Mouse (Mus musculus) ES-E14 (cell line): Measurements from ENCODE around the gene Zfp872. TPM values are rescaled to one million over a fixed set of nuclear protein-coding genes. Genes with fewer than 3 reads are reported as not detected.

Source experiments
- DNase-seq: peaks from one replicate; pipeline ENCODE4 v3.0.0-alpha.2; 2013; ENCODE audit warnings: low read depth, low spot score
- H3K27ac ChIP-seq: 2 replicates; pipeline ENCODE4 v1.5.1; 2012; ENCODE audit warnings: low read depth, mild to moderate bottlenecking, low read length, moderate library complexity, mixed read lengths; ENCODE audit not compliant: poor library complexity, insufficient read depth, severe bottlenecking
- H3K36me3 ChIP-seq: 2 replicates; pipeline ENCODE4 v1.6.1; 2012; ENCODE audit warnings: mild to moderate bottlenecking, low read length, moderate library complexity, mixed read lengths; ENCODE audit not compliant: control insufficient read depth, poor library complexity, insufficient read depth, severe bottlenecking
- H3K4me1 ChIP-seq, 2 experiments: fragments of 150-350 bp in 1 of 2; sonication (generic) in 1 of 2; 2 replicates each; pipeline ENCODE4 v1.6.1; 2012; ENCODE audit warnings: low read length in 2 of 2, mild to moderate bottlenecking in 1 of 2, mixed read lengths in 1 of 2; ENCODE audit not compliant: control insufficient read depth in 2 of 2, insufficient read depth in 2 of 2, poor library complexity in 1 of 2
- H3K4me3 ChIP-seq, 2 experiments: fragments of 150-350 bp in 1 of 2; sonication (generic) in 1 of 2; 2 replicates each; pipeline ENCODE4 v1.5.1; 2012; ENCODE audit warnings: low read length in 2 of 2, low read depth in 1 of 2, mild to moderate bottlenecking in 1 of 2, mixed read lengths in 1 of 2; ENCODE audit not compliant: insufficient read depth in 1 of 2, poor library complexity in 1 of 2, severe bottlenecking in 1 of 2
- H3K9ac ChIP-seq: 2 replicates; pipeline ENCODE4 v1.6.1; 2012; ENCODE audit warnings: low read depth, mild to moderate bottlenecking, low read length, mixed read lengths; ENCODE audit not compliant: poor library complexity, insufficient read depth, severe bottlenecking
- H3K9me3 ChIP-seq: fragments of 150-350 bp; sonication (generic); 2 replicates; pipeline ENCODE4 v1.6.1; 2012; ENCODE audit warnings: low read depth, mild to moderate bottlenecking, low read length; ENCODE audit not compliant: control insufficient read depth, insufficient read depth
- CHD2 ChIP-seq: IDR thresholded peaks from 2 replicates; pipeline ENCODE4 v1.6.1; 2014; ENCODE audit warnings: mild to moderate bottlenecking, low read depth, low read length, inconsistent platforms
- HCFC1 ChIP-seq: IDR thresholded peaks from 2 replicates; pipeline ENCODE4 v1.6.1; 2012; ENCODE audit warnings: low read length, inconsistent platforms, borderline replicate concordance; ENCODE audit not compliant: insufficient read depth
- MAFK ChIP-seq: IDR thresholded peaks from 2 replicates; pipeline ENCODE4 v1.6.1; 2014; ENCODE audit warnings: mild to moderate bottlenecking, low read depth, low read length, inconsistent platforms; ENCODE audit not compliant: insufficient read depth
- ZC3H11A ChIP-seq: IDR thresholded peaks from 2 replicates; pipeline ENCODE4 v1.6.1; 2012; ENCODE audit warnings: low read depth, mild to moderate bottlenecking, inconsistent platforms, low read length, borderline replicate concordance
- ZNF384 ChIP-seq: IDR thresholded peaks from 2 replicates; pipeline ENCODE4 v1.6.1; 2012; ENCODE audit warnings: low read depth, low read length, inconsistent platforms
- in situ Hi-C, 2 experiments: fragments of 600-800 bp; cut with MboI; formaldehyde crosslinking; loops; one replicate each; pipeline ENCODE4 v1.15.1; 2025; ENCODE audit warnings: low sequenced_read_pairs in 2 of 2, inconsistent platforms in 1 of 2; ENCODE audit not compliant: unreplicated experiment in 2 of 2
- total RNA-seq: library from RNA; depleted of rRNA; stranded (reverse); fragments of 300-350 nt; gene quantifications from 2 replicates; pipeline ENCODE4 v1.2.3, GENCODE M21; 2012

Zfp872 gene
- total RNA-seq, 1 experiment, result 0.22 TPM

GRCm38 (mm10) chr9:22165964-22166363 lies 21.9 kb upstream of the Zfp872 start:
- no peaks in the 10 kb centered on the region for H3K36me3 ChIP-seq
- no peak overlapping the region; a peak in 1 of 4 replicates for H3K4me3 ChIP-seq
- no peak overlapping the region for H3K27ac ChIP-seq
- TF ChIP-seq HCFC1 (no peak), CHD2 (no peak), MAFK (no peak), ZC3H11A (no peak), ZNF384 (no peak)
- no peak overlapping the region for H3K9ac ChIP-seq
- H3K4me1 ChIP-seq, result peaks cover 0 to 4% of the 10 kb centered on the region in 2 experiments; a peak in 1 of 4 replicates
- in situ Hi-C loops, result no loop called here
- no peak for DNase-seq
- H3K9me3 ChIP-seq, result no peaks in the 10 kb centered on the region

DNA sequence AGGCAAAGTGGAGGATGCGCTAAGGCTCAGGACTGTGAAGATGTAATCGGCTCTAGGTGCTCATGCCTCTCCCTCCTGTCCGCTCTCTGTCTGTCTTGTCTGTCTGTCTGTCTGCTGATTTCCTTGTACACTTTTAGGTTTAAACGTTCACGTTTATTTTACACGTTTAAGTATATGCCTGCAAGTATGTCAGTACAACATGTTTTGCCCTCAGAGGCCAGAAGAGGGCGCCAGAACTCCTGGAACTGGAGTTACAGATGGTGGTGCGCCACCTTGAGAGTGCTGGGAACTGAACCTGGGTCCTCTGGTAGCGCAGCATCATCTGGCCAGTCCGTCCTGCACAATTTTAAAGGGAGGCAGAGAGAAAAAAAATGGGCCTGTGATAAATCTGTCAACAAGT lies 21.2 kb upstream of the Zfp872 start:
- Histone ChIP-seq H3K9ac (no peak overlapping the region), H3K36me3 (no peaks in the 10 kb centered on the region), H3K9me3 (no peaks in the 10 kb centered on the region), H3K4me3 (no peak overlapping the region), H3K4me1 (peaks cover 0 to 4% of the 10 kb centered on the region in 2 experiments; a peak in 1 of 4 replicates), H3K27ac (no peak overlapping the region)
- in situ Hi-C loops, result no loop called here
- TF ChIP-seq ZNF384 (no peak), ZC3H11A (no peak), HCFC1 (no peak), MAFK (no peak), CHD2 (no peak)
- DNase-seq, result no peak

GRCm38 (mm10) chr9:22167751-22168150 lies 20.1 kb upstream of the Zfp872 start:
- no peaks in the 10 kb centered on the region for H3K36me3 ChIP-seq
- in situ Hi-C loops, result no loop called here
- DNase-seq, result no peak
- no peak overlapping the region for H3K4me3 ChIP-seq
- H3K4me1 ChIP-seq, result peaks cover 0 to 4% of the 10 kb centered on the region in 2 experiments; a peak in 1 of 4 replicates
- TF ChIP-seq CHD2 (no peak), HCFC1 (no peak), MAFK (no peak), ZC3H11A (no peak), ZNF384 (no peak)
- H3K9me3 ChIP-seq, result no peaks in the 10 kb centered on the region
- H3K9ac ChIP-seq, result no peak overlapping the region
- no peak overlapping the region for H3K27ac ChIP-seq

DNA sequence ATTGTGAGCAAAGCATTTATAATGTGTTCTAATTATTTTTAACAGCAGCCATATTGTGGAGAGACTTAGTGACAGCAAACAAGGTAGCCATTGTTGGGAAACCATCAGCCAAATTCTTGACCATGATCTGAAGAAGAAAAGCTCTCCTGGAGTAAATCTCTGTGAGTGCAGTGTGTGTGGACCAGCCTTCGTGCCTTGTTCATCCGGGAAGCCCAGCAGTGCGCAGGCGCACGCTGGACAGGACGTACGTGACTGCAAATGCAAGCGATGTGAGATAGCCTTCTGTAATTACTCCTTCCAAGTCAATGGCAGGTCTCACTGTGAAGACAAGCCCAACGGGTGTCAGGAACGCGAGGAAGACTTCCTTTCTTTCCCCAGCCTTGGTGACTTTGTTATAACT lies 18.6 kb upstream of the Zfp872 start:
- no peaks in the 10 kb centered on the region for H3K9me3 ChIP-seq
- DNase-seq, result no peak
- peaks cover 0 to 4% of the 10 kb centered on the region in 2 experiments; a peak in 1 of 4 replicates for H3K4me1 ChIP-seq
- in situ Hi-C loops, result no loop called here
- H3K9ac ChIP-seq, result no peak overlapping the region
- no peaks in the 10 kb centered on the region for H3K36me3 ChIP-seq
- TF ChIP-seq CHD2 (no peak), ZC3H11A (no peak)
- no peak overlapping the region for H3K4me3 ChIP-seq
- H3K27ac ChIP-seq, result no peak overlapping the region

GRCm38 (mm10) chr9:22172318-22172717 lies 15.6 kb upstream of the Zfp872 start:
- in situ Hi-C loops, result no loop called here
- no peaks in the 10 kb centered on the region for H3K36me3 ChIP-seq
- H3K4me3 ChIP-seq, result no peak overlapping the region
- H3K4me1 ChIP-seq, result no peaks in the 10 kb centered on the region
- peaks cover 7% of the 10 kb centered on the region; the same call in 1 of the 2 replicates for H3K9me3 ChIP-seq
- H3K27ac ChIP-seq, result no peak overlapping the region
- H3K9ac ChIP-seq, result no peak overlapping the region
- no peak for DNase-seq
- TF ChIP-seq HCFC1, result no peak
- no peak for TF ChIP-seq CHD2
- TF ChIP-seq ZNF384, result no peak
- no peak for TF ChIP-seq MAFK
- TF ChIP-seq ZC3H11A, result no peak
